Mouse (Mus musculus) kidney, embryonic 15.5 days (tissue): ENCODE results near the gene Tns3. TPM values are rescaled to one million over a fixed set of nuclear protein-coding genes. Genes with fewer than 3 reads are reported as not detected.
A peak's percentile ranks its signal among the peaks of the same experiment; 100 is the strongest.
"Not testable (repeated sequence)": the region's sequence is repeated elsewhere in the genome, so short reads cannot be mapped to it uniquely, and the experiment has no call there.

Experiments
- ATAC-seq: fragments of 200-750 bp; cut with Nextera tagmentation; replicated peaks from 2 replicates; pipeline ENCODE4 v1.8.0; 2017; ENCODE audit warnings: moderate TSS enrichment; ENCODE audit not compliant: low FRiP score
- H3K27ac ChIP-seq: fragments of 300-500 bp; sonication (generic); 2 replicates; pipeline ENCODE4 v1.5.1; 2015; ENCODE audit warnings: mild to moderate bottlenecking, inconsistent platforms
- H3K27me3 ChIP-seq: fragments of 300-500 bp; sonication (generic); 2 replicates; pipeline ENCODE4 v1.6.1; 2015; ENCODE audit warnings: inconsistent platforms
- H3K36me3 ChIP-seq: fragments of 300-500 bp; sonication (generic); 2 replicates; pipeline ENCODE4 v1.6.1; 2015; ENCODE audit warnings: inconsistent platforms
- H3K4me1 ChIP-seq: fragments of 300-500 bp; sonication (generic); 2 replicates; pipeline ENCODE4 v1.6.1; 2015; ENCODE audit warnings: inconsistent platforms
- H3K4me2 ChIP-seq: fragments of 300-500 bp; sonication (generic); 2 replicates; pipeline ENCODE4 v1.6.1; 2015; ENCODE audit warnings: moderate library complexity, mild to moderate bottlenecking, inconsistent platforms
- H3K4me3 ChIP-seq: fragments of 300-500 bp; sonication (generic); replicated peaks from 2 replicates; pipeline ENCODE4 v1.5.1; 2015; ENCODE audit warnings: mild to moderate bottlenecking, inconsistent platforms
- H3K9ac ChIP-seq: fragments of 300-500 bp; sonication (generic); 2 replicates; pipeline ENCODE4 v1.6.1; 2015; ENCODE audit warnings: mild to moderate bottlenecking, inconsistent platforms
- H3K9me3 ChIP-seq: fragments of 300-500 bp; sonication (generic); replicated peaks from 2 replicates; pipeline ENCODE4 v1.6.1; 2016; ENCODE audit warnings: inconsistent platforms
- WGBS: fragments of 180-500 bp; shearing (Covaris S2); methylation state at CpG from one replicate; pipeline ENCODE4 v1.1.7; 2015; ENCODE audit warnings: mixed read lengths; 5-methylcytosine and 5-hydroxymethylcytosine counted together
- polyA plus RNA-seq: library from polyadenylated mRNA; unstranded; fragments of >200 nt; fragmentation: Nextera tagmentation; extraction: Ambion mirVana; gene quantifications from 2 replicates; pipeline ENCODE4 v1.2.1, GENCODE M21; 2015

The Tns3 gene
- polyA plus RNA-seq, 1 experiment from 2014 or later: 27.7 TPM

GRCm38 (mm10) chr11:8557006-8557405, 107.3 kb downstream of the Tns3 start:
- no peaks in the 10 kb centered on the region for H3K9me3 ChIP-seq
- peak; percentile 54 for ATAC-seq
- H3K4me2 ChIP-seq: no peak overlapping the region
- no peaks in the 10 kb centered on the region for H3K36me3 ChIP-seq
- WGBS: 50% methylated on average over 9 of the region's 9 CpGs
- H3K27ac ChIP-seq: peak overlapping the region; percentile 60; the same call in 1 of the 2 replicates
- no peak overlapping the region for H3K9ac ChIP-seq
- peaks cover 33% of the 10 kb centered on the region for H3K4me1 ChIP-seq
- H3K27me3 ChIP-seq: no peaks in the 10 kb centered on the region
- no peak overlapping the region for H3K4me3 ChIP-seq

DNA sequence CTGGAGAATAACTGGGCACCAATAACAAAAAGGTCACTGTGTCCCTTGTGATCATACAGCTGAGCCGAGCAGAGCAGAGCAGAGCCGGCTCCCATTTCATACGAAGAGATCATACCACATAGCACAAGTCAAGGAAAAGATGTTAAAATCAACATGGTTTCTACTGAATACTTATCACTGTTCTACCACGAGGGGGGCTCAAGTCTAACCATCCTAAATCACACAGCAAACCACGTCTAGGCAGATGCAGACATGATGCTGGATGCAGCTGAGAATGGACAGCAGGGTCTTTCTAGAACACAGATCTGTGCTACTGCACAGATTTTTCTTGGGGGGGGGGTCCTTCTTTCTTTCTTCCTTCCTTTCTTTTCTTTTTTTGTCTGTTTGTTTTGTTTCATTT, 112.6 kb downstream of the Tns3 start:
- no peaks in the 10 kb centered on the region for H3K9me3 ChIP-seq
- peaks cover 8% of the 10 kb centered on the region for H3K4me1 ChIP-seq
- H3K4me3 ChIP-seq: no peak overlapping the region
- no peak for ATAC-seq
- H3K27ac ChIP-seq: no peak overlapping the region
- no peak overlapping the region for H3K9ac ChIP-seq
- no peaks in the 10 kb centered on the region for H3K27me3 ChIP-seq
- H3K4me2 ChIP-seq: no peak overlapping the region
- 82% methylated on average over 5 of the region's 5 CpGs for WGBS
- peaks cover 29% of the 10 kb centered on the region for H3K36me3 ChIP-seq

- WGBS: 76% methylated on average over 5 of the region's 5 CpGs
- Histone ChIP-seq H3K4me3 (no peak overlapping the region), H3K9me3 (no peaks in the 10 kb centered on the region), H3K4me1 (peaks cover 5% of the 10 kb centered on the region; the same call in 1 of the 2 replicates), H3K27ac (no peak overlapping the region), H3K36me3 (peaks cover 57% of the 10 kb centered on the region), H3K9ac (no peak overlapping the region), H3K4me2 (no peak overlapping the region), H3K27me3 (no peaks in the 10 kb centered on the region)
- ATAC-seq: no peak
These were observed 116.7 kb downstream of the Tns3 start for GRCm38 (mm10) chr11:8547661-8548060.

- no peak overlapping the region for H3K27ac ChIP-seq
- no peak overlapping the region for H3K4me2 ChIP-seq
- 93% methylated on average over 1 of the region's 1 CpGs for WGBS
- no peaks in the 10 kb centered on the region for H3K9me3 ChIP-seq
- peaks cover 56% of the 10 kb centered on the region for H3K36me3 ChIP-seq
- no peaks in the 10 kb centered on the region for H3K27me3 ChIP-seq
- H3K4me1 ChIP-seq: peaks cover 11% of the 10 kb centered on the region
- ATAC-seq: no peak
- no peak overlapping the region for H3K9ac ChIP-seq
- no peak overlapping the region for H3K4me3 ChIP-seq
These were observed 118.5 kb downstream of the Tns3 start for GRCm38 (mm10) chr11:8545798-8546197.

GRCm38 (mm10) chr11:8544355-8544754, 120.0 kb downstream of the Tns3 start:
- Histone ChIP-seq H3K36me3 (peaks cover 56% of the 10 kb centered on the region), H3K4me2 (no peak overlapping the region), H3K9ac (no peak overlapping the region), H3K27me3 (no peaks in the 10 kb centered on the region), H3K4me1 (peaks cover 26% of the 10 kb centered on the region), H3K9me3 (no peaks in the 10 kb centered on the region), H3K27ac (peak overlapping the region; percentile 54), H3K4me3 (no peak overlapping the region)
- WGBS: 23% methylated on average over 6 of the region's 6 CpGs
- ATAC-seq: 0 out of 2 replicates have a peak, but pooled peaks have one; percentile 46

- peaks cover 54% of the 10 kb centered on the region for H3K4me1 ChIP-seq
- H3K4me2 ChIP-seq: no peak overlapping the region
- H3K9ac ChIP-seq: no peak overlapping the region
- peaks cover 50% of the 10 kb centered on the region for H3K36me3 ChIP-seq
- H3K4me3 ChIP-seq: no peak overlapping the region
- H3K27me3 ChIP-seq: no peaks in the 10 kb centered on the region
- H3K27ac ChIP-seq: 0 out of 2 replicates have a peak overlapping the region, but pooled peaks have one; percentile 9
- ATAC-seq: no peak
- no peaks in the 10 kb centered on the region for H3K9me3 ChIP-seq
- 77% methylated on average over 9 of the region's 9 CpGs for WGBS
These were observed 123.0 kb downstream of the Tns3 start for GRCm38 (mm10) chr11:8541222-8541815.

DNA sequence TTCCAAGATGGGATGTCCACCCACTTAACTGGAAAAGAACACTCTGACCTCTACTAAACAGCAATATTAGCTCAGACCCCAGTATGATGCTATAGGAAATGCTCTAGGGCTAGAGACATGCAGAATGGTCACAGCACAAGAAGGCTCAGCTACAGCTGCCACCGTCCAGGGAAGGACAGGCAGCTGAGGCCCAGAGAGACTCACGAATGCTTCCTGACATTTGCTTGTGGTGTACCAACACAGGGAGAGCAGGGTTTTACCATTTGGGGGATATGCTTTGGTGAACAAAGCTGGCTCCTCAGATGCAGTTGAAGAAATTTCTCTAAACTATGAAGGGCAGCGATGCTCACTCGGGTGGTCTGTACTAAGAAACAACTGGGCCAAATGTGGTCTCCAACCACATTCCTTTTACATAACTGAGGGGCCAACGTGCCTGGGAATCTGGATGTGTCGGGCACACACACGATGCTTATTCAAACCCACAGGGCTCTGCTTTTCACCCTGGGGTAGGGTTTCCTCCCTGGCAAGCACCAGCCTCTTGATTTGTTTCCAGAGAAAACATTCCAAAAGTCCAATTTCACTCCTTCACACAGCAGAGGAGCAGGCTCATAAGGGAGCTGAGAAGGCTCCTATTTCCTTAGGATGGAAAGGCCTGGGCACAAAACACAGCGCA, 124.6 kb downstream of the Tns3 start:
- 40% methylated on average over 8 of the region's 8 CpGs for WGBS
- H3K4me2 ChIP-seq: no peak overlapping the region
- no peaks in the 10 kb centered on the region for H3K27me3 ChIP-seq
- peaks cover 55% of the 10 kb centered on the region for H3K4me1 ChIP-seq
- H3K4me3 ChIP-seq: no peak overlapping the region
- 0 out of 2 replicates have a peak, but pooled peaks have one; percentile 10 for ATAC-seq
- no peak overlapping the region for H3K9ac ChIP-seq
- peak overlapping the region; percentile 82 for H3K27ac ChIP-seq
- no peaks in the 10 kb centered on the region for H3K9me3 ChIP-seq
- peaks cover 46% of the 10 kb centered on the region for H3K36me3 ChIP-seq

DNA sequence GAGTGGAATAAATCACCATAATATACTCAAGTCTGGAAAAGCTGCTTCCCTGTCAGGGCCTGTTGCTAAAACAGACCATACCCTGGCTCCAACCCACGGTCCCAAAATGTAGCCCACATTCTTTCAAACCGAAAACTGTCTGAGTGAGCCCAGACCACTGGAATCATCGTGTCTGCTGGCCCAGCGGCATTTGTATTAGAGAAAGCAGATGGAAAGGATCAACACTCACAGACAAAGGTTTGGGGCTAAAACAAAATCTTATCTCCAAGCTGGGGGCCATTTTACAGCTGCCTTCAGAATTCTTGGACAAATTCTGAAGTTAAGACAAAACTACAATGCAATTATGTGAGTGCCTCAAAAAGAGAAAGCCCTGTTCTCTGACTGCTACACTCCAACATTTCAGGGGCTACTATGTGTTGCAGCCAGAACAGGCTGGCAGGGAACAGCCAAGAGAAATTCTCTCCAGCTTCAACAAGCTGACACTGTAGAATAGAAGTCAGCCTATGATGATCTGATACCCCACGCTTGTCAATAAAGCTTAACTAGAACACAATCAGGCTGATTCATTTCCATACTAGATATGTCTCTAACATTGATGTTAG, 127.2 kb downstream of the Tns3 start:
- Histone ChIP-seq H3K4me1 (peaks cover 54% of the 10 kb centered on the region), H3K27me3 (no peaks in the 10 kb centered on the region), H3K4me2 (no peak overlapping the region), H3K9ac (no peak overlapping the region), H3K9me3 (no peaks in the 10 kb centered on the region), H3K36me3 (peaks cover 49% of the 10 kb centered on the region), H3K4me3 (no peak overlapping the region), H3K27ac (peak overlapping the region; percentile 82)
- WGBS: 66% methylated on average over 5 of the region's 5 CpGs
- ATAC-seq: no peak

GRCm38 (mm10) chr11:8534893-8535292, 129.4 kb downstream of the Tns3 start:
- H3K9ac ChIP-seq: no peak overlapping the region
- peaks cover 58% of the 10 kb centered on the region for H3K36me3 ChIP-seq
- 26% methylated on average over 4 of the region's 4 CpGs for WGBS
- no peak overlapping the region for H3K27ac ChIP-seq
- no peak; the same call in 1 of the 2 replicates for ATAC-seq
- no peaks in the 10 kb centered on the region for H3K27me3 ChIP-seq
- H3K4me2 ChIP-seq: no peak overlapping the region
- H3K4me3 ChIP-seq: no peak overlapping the region
- no peaks in the 10 kb centered on the region for H3K9me3 ChIP-seq
- H3K4me1 ChIP-seq: peaks cover 39% of the 10 kb centered on the region

GRCm38 (mm10) chr11:8532771-8533170, 131.6 kb downstream of the Tns3 start:
- H3K9me3 ChIP-seq, ATAC-seq, H3K27me3 ChIP-seq, H3K4me2 ChIP-seq, H3K9ac ChIP-seq, H3K4me3 ChIP-seq: not testable (repeated sequence)
- Histone ChIP-seq H3K4me1 (peaks cover 21% of the 10 kb centered on the region), H3K27ac (peak overlapping the region; percentile 38; the same call in 1 of the 2 replicates), H3K36me3 (peaks cover 65% of the 10 kb centered on the region)
- 93% methylated on average over 3 of the region's 3 CpGs for WGBS

- H3K9ac ChIP-seq: no peak overlapping the region
- no peak overlapping the region for H3K4me2 ChIP-seq
- no peak overlapping the region for H3K4me3 ChIP-seq
- no peaks in the 10 kb centered on the region for H3K9me3 ChIP-seq
- H3K36me3 ChIP-seq: peaks cover 63% of the 10 kb centered on the region
- H3K27ac ChIP-seq: no peak overlapping the region
- no peaks in the 10 kb centered on the region for H3K27me3 ChIP-seq
- WGBS: 93% methylated on average over 10 of the region's 10 CpGs
- no peak for ATAC-seq
- peaks cover 17% of the 10 kb centered on the region for H3K4me1 ChIP-seq
These were observed 132.1 kb downstream of the Tns3 start for GRCm38 (mm10) chr11:8532112-8532747.

DNA sequence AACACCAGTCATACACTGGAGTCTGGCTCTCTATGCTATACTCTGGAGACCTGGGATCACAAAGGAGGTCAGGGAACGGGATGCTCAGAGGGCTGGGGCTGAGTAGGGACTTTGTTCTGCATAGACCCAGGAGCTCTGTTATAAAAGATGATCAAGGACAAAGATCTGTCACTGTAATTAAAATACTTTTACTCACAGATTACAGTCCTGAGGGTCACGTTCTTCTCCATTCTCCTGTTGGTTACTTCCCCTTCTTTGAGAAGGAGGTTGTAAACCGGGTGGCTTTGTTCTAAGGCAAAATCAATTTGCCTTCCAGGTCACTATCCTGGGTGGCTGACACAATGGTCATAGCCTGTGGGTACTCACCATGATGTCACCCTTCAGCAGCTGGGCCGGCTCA, 133.8 kb downstream of the Tns3 start:
- H3K4me3 ChIP-seq: no peak overlapping the region
- no peaks in the 10 kb centered on the region for H3K27me3 ChIP-seq
- no peak overlapping the region for H3K9ac ChIP-seq
- H3K36me3 ChIP-seq: peaks cover 45% of the 10 kb centered on the region
- H3K9me3 ChIP-seq: no peaks in the 10 kb centered on the region
- no peak overlapping the region for H3K27ac ChIP-seq
- 65% methylated on average over 4 of the region's 4 CpGs for WGBS
- no peak overlapping the region for H3K4me2 ChIP-seq
- no peak for ATAC-seq
- H3K4me1 ChIP-seq: peaks cover 22% of the 10 kb centered on the region; the same call in 1 of the 2 replicates
